Mouse (Mus musculus): ENCODE data around the gene Ptgr1. TPM values are rescaled to one million over a fixed set of nuclear protein-coding genes. Genes with fewer than 3 reads are reported as not detected.

The Ptgr1 gene
- total RNA-seq (2021), result 1 to 10 TPM; 3.6 to 4.2 TPM

DNA sequence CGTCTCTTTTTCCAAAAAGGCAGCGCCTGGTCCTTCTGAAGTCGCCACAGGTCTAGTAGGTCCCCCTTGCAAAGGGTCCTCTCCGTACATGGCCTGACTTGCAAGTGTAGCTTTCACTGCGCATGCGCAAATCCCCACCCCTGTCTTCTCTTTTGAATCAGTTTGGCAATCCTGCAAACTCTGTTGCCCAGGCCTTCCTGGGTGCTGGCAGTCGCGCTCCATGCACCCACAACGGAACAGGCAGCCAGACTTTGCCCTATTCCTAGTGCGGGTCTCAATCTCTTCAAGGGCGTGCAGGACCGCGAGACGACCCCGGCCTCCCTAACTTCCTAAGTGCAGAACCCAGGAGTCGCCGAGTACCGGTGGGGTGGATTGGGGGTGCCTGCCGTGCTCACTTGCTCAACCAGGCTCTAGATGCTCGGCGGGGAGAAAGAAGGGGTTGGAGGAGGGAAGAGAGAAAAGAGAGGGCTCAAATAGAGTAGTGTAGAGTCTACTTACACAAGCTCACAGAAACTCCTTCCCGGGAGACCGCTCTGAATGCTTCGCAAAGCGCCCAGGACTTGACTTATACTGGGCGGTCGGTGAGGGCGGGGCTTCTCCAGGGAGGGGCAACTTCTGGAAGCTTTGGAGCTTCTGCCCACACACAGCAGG, at the start of gene Ptgr1:
Ptgr1 (minus strand) TSS at position 580 of the 651 bp plus-strand sequence.
- DNase-seq, result peak; percentile 77 to 81

DNA sequence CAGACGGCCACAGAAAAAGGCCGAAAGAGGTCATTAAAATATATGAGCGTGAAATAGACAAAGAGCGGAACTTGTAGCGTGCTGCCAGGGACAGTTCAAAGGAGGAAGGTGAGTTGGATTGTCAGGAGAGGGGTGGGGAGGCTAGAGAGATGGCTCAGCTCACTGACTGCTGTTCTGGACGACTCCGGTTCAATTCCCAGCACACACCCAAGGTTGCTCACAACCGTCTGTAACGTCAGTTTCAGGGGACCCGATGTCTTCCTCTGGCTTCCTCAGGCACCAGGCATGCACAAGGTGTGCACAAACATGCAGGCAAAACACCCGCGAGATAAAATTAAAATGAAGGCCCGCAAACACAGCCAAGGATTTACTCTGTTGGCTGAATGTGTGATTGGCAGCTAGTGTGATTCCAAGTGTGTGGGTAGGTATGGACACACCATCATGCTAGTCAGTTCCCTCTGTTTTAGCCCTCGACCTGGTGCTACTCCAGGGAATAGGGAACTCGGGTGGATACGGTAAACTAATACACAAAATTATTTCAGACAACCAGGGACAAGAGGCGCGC, 48.9 kb upstream of the Ptgr1 start:
- no peak for DNase-seq

DNA sequence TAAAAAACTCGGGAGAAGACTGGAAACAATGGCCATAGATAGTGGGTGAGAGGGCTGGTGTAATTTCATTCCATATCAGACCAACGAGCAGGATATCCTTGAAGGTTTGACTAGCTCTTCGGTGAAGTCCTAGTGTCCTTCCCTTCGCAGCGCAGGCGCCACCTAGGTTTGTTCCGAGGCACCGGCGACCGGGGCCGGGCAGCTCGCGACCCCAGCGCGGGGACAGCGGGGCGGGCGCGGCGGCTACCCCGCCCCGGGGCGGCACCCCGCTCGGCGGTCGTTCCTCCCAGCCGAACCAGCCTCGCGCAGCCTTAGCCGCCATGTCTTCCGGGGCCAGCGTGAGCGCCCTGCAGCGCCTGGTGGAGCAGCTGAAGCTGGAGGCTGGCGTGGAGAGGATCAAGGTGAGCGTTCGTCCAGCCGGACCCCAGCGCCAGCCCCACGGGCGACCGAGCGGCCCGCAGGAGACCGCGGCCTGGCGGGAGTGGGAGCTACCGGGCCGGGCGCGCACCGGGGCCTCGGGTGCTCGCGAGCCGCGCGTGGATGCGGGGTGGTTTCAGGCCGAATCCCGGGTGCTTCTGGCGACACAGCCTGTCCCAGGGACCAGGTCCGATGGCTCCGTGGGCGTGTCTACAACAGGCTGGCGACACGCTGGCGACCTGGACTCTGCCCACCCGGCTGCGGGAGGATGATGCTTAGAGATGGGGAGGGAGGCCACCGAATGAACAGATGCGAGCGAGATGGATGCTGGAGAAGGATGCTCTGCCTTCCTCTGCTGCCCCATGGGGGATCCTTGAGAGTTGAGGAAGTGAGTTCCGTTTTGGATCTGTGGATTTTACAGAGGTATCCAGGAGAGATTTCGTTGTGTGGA, 48.2 kb upstream of the Ptgr1 start, which contains the start of gene Gng10:
Gng10 (plus strand) TSS at position 171 of the 868 bp plus-strand sequence.
- DNase-seq, result peak; percentile 75

DNA sequence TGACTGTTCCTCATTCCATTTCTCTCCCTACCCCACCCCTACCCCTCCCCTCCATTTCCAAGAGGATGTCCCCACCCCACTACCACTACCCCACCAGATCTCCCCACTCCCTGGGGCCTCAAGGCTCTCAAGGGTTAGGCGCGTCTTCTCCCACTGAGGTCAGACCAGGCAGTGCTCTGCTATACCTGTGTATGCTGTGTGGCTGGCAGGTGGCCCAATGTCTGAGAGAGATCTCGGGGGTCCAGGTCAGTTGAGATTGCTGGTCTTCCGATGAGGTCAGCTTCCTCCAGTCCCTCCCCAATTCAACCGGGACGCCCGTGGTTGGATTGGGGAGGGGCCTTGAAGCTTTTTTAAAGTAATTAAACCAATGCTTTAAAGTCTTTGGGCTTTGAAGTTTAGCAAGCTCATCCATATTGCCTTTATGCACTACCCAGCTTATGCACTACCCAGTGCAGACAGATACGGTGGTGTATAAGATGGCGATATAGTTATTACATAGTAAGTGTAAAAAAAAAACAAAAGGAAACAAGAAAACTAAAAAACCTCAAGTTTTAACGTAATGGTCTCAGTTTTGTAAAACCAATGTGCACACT, 47.5 kb upstream of the Ptgr1 start:
- DNase-seq, result no peak

DNA sequence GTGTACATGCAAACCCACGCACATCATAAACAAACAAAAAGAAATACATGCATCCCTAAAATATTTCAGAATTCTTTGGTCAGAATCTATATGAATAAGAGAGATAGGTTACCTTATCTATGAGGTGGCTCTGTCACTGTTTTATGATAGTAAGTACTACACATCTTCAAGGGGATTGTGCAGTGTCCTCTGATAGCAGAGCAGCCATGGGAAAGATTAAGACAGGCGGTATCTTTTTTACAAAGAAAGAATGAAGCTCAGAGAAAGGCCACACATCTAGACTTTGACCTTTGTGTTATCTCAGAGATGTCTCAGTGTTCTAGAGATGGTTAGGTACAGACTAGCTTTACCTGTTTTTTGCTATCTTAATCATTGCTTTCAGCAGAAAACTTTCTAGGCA, 30.0 kb upstream of the Ptgr1 start:
- DNase-seq, result no peak

DNA sequence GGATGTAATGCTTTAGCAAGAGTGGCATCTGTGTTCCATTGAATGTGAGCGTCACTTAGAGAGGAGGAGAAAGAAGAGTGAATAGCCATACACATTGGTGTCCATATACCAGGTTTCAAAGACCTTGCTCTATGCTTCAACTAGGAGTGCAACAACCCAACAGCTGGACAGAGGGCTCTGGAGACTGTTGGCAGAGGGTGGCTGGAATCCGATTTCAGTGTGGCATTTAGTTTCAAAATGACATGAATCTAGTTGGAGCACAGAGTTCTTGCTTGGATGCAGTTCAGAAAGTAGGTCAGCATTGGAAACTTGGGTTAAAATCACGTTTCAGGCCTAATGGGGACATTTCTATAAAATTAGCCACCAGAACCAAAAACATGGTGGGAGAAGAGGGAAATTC, 28.3 kb upstream of the Ptgr1 start:
- no peak for DNase-seq

DNA sequence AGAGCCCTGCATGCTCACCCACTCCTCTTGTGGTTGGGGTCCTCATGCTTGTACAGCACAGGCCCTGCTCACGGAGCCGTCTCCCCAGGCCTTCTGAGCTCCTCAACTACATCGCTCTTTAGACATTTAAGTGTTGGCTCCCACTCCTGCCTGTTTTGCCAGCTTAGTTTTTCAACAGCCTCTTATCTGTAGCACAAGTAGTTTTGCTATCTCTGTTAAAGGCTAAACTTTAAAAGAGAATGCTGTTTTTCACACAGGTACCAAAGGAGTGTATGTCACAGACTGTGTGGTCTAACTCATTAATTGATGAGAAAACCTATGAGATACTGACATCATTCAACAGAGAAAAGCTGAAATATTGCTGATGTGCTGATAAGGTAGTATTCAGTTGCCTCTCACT, 24.5 kb upstream of the Ptgr1 start:
- DNase-seq, result no peak

DNA sequence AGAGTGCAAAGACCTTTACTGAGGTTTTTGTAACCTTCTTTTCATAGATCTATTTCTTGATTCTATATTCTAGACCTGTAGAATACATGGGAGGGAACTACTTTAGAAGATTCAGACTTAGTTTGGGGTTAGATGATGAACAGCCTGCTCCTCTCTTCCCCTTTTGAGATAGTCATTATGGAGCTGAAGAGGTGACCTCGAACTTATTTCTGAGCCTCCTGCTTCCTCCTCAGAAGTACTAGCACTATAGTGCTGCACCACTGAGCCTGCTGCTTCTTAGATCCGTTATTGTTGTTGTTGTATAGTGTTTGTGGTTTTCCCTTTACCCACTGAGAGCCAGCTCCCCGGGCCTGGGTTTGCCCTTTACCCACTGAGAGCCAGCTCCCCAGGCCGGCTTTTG, 22.8 kb upstream of the Ptgr1 start:
- no peak for DNase-seq

DNA sequence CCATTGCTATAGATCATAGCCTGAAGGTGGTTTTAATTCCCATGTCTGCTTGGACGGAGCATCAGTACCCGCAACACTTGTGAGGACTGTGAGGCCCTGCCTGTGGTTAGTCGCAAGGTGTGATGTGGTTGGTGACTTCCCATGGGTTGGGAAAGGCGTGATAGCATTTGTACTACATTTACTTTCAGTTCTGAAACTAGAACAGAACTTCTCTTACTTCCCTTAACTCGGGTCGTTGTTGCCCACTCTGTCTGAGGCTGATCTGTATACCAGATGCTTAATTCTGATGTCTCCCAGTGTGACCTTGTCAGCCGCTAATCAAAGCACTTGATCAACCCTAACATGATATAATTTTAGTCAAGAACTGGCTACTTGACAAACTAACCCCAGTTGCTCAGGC, 22.3 kb upstream of the Ptgr1 start:
- DNase-seq, result no peak

DNA sequence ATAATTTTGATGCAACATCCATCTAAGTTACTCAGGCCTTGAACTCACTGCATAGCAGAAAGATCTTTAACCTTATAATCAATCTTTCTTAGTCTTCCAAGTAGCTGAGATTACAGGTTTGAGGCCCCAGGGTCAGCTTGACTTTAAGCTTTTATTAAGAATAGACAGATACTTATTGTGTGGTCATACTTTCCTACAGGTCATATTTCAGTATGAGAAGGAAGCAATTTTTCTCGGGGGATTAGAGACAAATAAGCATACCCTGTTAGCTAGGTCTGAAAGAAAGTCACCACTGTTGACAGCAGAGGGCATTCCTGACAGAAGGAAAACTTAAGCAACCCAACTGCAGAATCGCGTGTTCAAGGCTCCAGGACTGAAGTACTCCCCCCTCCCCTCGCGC, 21.1 kb upstream of the Ptgr1 start:
- DNase-seq, result no peak

DNA sequence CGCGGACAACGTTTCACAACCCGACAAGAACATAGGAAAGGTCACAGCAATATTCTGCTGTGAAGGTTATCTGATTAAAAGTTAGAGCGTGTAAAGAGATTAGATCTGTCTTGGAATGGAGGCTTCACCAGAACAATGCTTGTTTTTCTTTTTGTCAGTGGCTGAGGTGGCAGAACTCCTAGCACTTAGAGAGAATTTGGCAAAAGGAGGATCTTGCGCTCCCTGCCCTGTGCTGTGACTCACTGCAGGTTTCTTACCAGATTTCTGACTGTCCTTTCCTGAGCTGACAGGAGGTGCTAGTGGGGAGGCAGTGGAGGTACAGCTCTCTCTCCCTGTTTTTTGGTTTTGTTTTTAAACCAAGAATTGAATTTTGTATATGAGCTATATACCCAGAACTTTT, 20.1 kb upstream of the Ptgr1 start:
- DNase-seq, result no peak

DNA sequence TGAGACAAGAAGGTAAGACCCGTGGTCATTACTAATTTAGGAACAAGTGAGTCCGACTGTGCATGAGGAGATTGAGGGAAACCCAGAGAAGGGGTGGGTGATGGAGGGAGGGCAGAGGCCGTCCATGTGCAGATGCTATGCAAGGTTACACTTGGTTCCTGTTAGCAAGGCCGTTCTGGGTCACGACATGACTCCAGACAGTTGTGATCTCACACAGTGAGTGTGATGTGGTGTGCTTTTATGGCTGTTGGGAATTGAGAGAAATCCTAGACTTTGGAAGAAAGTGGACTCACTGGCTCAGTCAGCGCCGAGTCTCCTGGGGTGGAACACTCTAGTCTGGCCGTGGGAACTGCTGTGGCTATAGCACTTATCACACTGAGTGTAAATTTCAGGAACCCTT, 19.3 kb upstream of the Ptgr1 start:
- no peak for DNase-seq

DNA sequence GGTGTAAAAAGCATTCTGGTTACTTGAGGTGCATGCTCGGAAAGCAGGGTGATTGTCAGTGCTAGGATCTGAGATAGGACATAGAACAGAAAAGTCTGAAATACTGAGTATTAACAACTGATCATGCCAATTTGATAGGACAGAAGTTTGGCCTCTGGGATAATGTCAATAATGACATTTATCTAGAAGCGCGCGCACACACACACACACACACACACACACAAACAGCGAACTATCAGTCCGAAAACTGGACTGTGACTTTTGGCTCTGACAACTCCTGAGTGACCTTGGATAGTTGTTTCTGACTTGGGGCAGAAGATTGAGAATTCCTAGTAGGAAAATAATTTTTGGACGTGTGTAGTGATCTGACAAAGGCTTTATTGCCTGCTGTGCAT, 16.9 kb upstream of the Ptgr1 start:
- no peak for DNase-seq

DNA sequence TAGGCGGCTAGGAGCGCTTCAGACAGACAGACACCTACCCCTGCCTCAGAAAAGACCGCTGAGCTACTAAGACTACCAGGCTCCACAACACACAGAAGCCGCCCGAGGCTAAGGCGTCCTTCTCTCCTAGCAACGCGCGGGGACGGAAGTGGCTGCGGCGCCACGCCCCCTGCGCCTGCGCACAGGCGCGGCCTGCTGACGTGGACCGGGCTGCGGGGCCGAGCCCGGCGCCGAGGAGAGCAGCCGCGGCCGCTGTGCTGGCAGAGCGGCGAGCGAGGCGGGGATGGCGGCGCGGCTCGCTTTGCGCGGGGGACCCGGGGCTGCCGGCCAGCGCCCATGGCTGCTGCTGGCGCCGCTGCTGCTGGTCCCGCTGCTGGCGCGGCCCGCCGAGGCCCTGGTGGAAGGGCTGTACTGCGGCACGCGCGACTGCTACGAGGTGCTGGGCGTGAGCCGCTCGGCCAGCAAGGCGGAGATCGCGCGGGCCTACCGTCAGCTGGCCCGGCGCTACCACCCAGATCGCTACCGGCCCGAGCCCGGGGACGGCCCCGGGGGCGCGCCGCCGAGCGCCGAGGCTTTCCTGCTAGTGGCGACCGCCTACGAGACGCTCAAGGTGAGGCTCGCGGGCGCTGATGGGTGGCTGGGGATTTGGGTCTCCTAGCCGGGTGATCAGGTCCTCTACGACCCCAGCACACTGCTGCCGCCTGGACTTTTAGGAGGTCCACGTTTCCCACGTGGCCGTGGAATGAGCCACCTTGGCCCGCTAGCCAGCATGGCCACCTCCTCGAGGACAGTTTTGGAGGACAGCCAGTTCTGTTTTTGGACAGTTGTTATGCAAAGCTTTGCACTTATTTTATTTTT, 16.3 kb upstream of the Ptgr1 start, which contains the start of gene Gm20503:
Gm20503 (plus strand) TSS at position 263 of the 858 bp plus-strand sequence.
- DNase-seq, result peak; percentile 91 to 92

DNA sequence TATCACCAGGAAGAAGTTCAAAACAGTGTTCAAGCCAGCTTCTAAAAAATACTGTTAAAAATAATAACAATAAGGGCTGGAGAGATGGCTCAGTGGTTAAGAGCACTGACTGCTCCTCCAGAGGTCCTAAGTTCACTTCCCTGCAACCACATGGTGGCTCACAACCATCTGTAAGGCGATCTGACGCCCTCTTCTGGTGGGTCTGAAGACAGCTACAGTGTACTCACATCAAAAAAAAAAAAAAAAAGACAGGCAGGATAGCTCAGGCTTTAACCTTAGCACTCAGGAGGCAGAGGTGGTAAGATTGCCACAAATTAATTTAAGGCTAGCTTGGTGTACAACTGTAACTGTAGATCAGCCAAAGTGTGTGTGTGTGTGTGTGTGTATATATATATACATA, 13.7 kb upstream of the Ptgr1 start:
- DNase-seq, result no peak

DNA sequence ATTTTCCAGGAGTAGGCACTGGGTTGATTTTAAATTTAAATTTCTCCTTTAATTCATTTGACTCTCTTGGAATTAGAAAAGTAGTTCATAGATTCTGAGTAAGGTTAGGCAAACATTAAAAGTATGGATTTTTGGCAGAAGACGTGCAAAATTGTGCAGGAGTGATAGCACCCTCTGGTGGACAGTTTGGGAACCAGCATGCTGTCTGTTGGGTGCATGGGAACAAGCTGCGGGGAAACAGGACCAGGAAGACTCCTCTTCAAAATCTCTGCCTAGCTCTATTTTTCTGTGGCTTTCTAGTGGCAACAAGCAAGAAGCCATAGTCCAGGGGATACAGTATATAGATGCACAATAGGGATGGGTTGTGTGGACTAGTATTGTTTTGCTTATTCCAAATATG, 12.8 kb upstream of the Ptgr1 start:
- DNase-seq, result peak; percentile 68 to 71

DNA sequence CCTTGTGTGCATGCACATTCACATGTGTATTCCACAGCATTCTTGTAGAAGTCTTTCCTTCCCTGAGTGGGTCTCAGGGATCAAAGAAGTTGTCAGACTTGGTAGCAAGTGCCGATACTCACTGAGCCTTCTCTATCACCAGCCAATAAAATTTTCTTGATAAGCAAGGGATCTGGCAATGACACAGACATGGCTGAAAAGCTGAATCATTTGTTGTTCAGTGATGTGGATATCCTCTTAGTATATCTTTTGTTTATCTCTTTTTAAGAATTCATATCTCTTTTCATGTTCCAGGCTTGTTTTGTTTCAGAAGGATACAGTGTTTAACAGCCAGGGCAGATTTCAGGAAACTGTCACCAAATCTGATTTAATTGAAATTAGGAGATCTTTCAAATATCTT, 11.8 kb upstream of the Ptgr1 start:
- no peak for DNase-seq

DNA sequence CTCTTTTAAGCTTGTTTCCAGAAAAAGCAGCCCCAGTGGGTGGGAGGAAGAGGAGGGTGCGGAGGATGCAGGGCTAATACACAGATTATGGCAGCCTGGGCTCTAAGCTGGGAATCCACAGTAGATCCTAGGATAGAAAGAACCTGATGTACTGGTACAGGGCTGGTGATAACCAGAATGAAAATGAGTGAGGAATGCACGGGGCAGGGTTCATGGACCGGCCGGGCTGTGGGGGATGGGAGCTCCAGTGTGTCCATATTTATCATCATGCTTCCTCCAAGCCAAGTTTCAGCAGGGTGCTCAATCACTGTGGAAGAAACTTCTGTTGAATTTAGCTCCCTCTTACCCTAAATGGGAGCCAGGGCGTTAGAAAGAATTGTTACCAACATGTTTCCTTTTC, 10.2 kb upstream of the Ptgr1 start:
- no peak for DNase-seq

DNA sequence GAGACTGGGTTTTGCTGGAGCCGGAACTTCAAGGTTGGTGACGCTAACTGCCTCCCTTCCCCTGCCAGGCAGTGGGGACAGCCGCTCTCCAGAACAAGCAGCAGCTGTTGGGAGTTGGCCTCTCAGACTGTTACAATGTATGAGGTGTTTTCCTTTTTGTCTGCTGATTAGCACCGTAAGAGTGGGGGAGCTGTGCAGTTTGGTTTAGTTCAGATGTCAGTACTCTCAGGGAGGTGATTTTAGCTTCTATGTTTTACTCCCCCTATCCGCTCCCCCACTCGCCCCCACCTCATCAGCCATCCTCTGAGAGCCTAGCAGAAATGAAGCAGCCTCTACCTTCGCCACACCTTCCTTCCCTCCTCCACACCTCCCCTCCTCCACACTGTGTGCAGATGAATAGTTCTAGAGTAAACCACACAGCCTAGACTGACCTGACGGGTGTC, 8.4 kb upstream of the Ptgr1 start:
- no peak for DNase-seq

DNA sequence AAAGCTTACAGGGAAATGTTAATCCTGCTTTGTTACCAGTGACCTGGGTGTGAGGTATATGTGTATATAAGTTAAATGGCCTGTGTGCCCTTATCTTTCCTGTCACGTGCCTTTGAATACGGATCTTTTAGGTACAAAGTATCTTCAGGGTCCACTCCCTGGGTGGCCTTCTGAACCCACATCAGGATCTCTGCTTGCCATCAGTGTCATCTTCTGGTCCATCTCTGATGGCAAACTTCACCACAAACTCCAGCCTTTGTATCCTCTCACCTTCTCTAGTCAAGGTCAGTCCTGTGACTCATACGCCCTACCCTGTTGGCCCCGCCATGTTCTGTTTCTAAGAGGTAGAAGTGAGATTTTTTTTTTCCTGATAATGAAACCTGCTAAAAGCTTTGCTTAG, 7.8 kb upstream of the Ptgr1 start, which contains the start of gene Dnajc25:
Dnajc25 (plus strand) TSS at position 301 of the 400 bp plus-strand sequence.
- no peak for DNase-seq

DNA sequence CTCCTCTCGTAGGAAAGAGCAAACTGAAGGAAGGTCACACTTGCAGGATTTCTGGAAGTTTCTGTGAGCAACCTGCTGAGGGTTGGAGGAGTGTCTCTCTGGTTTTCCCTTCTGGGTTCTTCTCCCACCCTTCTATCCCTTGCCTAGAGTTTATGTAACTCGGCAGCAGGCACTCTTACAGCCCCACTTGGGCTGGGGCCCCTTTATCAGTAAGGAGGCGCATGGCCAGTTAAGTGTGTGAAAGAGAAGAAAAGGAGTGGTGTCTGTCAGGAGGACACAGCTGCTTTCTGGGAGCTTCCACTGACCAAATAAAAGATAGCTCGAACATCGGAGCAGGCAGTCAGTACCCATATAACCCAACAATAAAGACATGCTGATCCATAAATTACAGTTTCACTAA, 5.3 kb upstream of the Ptgr1 start:
- DNase-seq, result no peak

Data from layer of hippocampus, postnatal 36 days (tissue).